Mouse (Mus musculus) MEL (cell line): ENCODE data around the gene Gm49486.

Source experiments
- CTCF ChIP-seq, 3 experiments: IDR thresholded peaks in 2 of 3; conservative IDR thresholded peaks in 1 of 3; 2 replicates each; pipeline ENCODE4 v1.5.1; 2011 to 2012; ENCODE audit warnings: low read length in 3 of 3, low read depth in 2 of 3, mild to moderate bottlenecking in 2 of 3, improper control_type of control experiment in 1 of 3, inconsistent platforms in 1 of 3, mixed read lengths in 1 of 3, moderate library complexity in 1 of 3; ENCODE audit not compliant: control insufficient read depth in 1 of 3, insufficient read depth in 1 of 3, poor library complexity in 1 of 3, severe bottlenecking in 1 of 3
- GATA1 ChIP-seq: IDR thresholded peaks from 2 replicates; pipeline ENCODE4 v1.6.1; 2011; ENCODE audit warnings: low read depth, low read length, improper control_type of control experiment
- JUND ChIP-seq: IDR thresholded peaks from 2 replicates; pipeline ENCODE4 v1.6.1; 2011; ENCODE audit warnings: low read depth, mild to moderate bottlenecking, improper control_type of control experiment, low read length
- MAFK ChIP-seq: IDR thresholded peaks from 2 replicates; pipeline ENCODE4 v1.6.1; 2011; ENCODE audit warnings: low read depth, mild to moderate bottlenecking, low read length, improper control_type of control experiment, borderline replicate concordance
- MYB ChIP-seq: IDR thresholded peaks from 2 replicates; pipeline ENCODE4 v1.6.1; 2011; ENCODE audit warnings: mild to moderate bottlenecking, low read depth, low read length, improper control_type of control experiment
- NRF1 ChIP-seq: IDR thresholded peaks from 2 replicates; pipeline ENCODE4 v1.6.1; 2014; ENCODE audit warnings: low read depth, mild to moderate bottlenecking, inconsistent platforms, low read length, improper control_type of control experiment, moderate library complexity; ENCODE audit not compliant: poor library complexity, insufficient read depth, severe bottlenecking
- POLR2A ChIP-seq, 2 experiments: IDR thresholded peaks; 2 replicates each; pipeline ENCODE4 v1.6.1; 2011 to 2012; ENCODE audit warnings: low read length in 2 of 2, mild to moderate bottlenecking in 2 of 2, control low read depth in 1 of 2, improper control_type of control experiment in 1 of 2, low read depth in 1 of 2, moderate library complexity in 1 of 2; ENCODE audit not compliant: control insufficient read depth in 1 of 2, insufficient read depth in 1 of 2, poor library complexity in 1 of 2
- POLR2AphosphoS5 ChIP-seq: IDR thresholded peaks from 2 replicates; pipeline ENCODE4 v1.6.1; 2012; ENCODE audit warnings: low read depth, borderline replicate concordance, mild to moderate bottlenecking, inconsistent platforms, low read length, moderate library complexity, mixed read lengths
- SMC3 ChIP-seq: IDR thresholded peaks from 2 replicates; pipeline ENCODE4 v1.6.1; 2011; ENCODE audit warnings: low read depth, low read length, improper control_type of control experiment
- TCF12 ChIP-seq: IDR thresholded peaks from 2 replicates; pipeline ENCODE4 v1.6.1; 2014; ENCODE audit warnings: low read depth, mild to moderate bottlenecking, inconsistent platforms, low read length, improper control_type of control experiment, moderate library complexity
- USF1 ChIP-seq: IDR thresholded peaks from 2 replicates; pipeline ENCODE4 v1.6.1; 2014; ENCODE audit warnings: low read depth, mild to moderate bottlenecking, inconsistent platforms, low read length, improper control_type of control experiment, moderate library complexity
- ZMIZ1 ChIP-seq: IDR thresholded peaks from 2 replicates; pipeline ENCODE4 v1.6.1; 2012; ENCODE audit warnings: low read depth, mild to moderate bottlenecking, inconsistent platforms, low read length, improper control_type of control experiment, moderate library complexity
- ZNF384 ChIP-seq: IDR thresholded peaks from 2 replicates; pipeline ENCODE4 v1.6.1; 2012; ENCODE audit warnings: low read depth, mild to moderate bottlenecking, inconsistent platforms, low read length, improper control_type of control experiment

DNA sequence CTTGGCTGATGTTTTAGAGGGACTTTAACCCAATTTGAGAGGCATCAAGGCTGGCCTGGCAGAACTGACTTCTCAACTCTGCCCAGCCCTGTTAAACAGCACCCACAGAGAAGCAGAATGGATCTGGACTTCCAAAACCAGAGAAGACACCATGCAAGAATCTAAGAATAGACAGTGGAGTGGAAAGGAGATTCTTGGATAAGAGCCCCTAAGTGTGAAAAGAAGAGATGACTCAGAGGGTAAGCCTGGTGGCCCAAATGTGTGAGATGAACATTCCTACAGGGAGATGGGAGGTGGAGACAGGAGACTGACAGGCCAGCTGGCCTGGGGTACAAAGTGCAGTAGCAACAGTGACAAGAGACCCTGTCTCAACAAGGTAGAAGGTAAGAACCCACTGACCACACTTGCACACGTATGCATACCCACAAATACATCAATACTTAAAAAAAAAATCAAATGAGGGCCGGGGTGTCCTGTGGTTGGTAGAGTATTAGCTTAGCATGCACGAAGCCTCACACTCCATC is 33.7 kb downstream of the Gm49486 start:
- TF ChIP-seq JUND (no peak), CTCF (IDR thresholded peaks at IDR 0.05 in 2 of 3, conservative IDR thresholded peaks at IDR 0.05 in 1 of 3; ENCODE audit: control insufficient read depth in 1 of 3, insufficient read depth in 1 of 3, low read depth in 2 of 3, low read length in 3 of 3, poor library complexity in 1 of 3, severe bottlenecking in 1 of 3) (no peak), USF1 (no peak), ZNF384 (no peak), POLR2A (IDR thresholded peaks at IDR 0.05; ENCODE audit: control insufficient read depth in 1 of 2, insufficient read depth in 1 of 2, low read depth in 1 of 2, low read length in 2 of 2, poor library complexity in 1 of 2) (no peak), MYB (no peak), MAFK (no peak), GATA1 (no peak), TCF12 (no peak), SMC3 (no peak), ZMIZ1 (no peak), POLR2AphosphoS5 (no peak), NRF1 (no peak)
